Mouse (Mus musculus): ENCODE results near the gene Dhrs9. TPM values are rescaled to one million over a fixed set of nuclear protein-coding genes. Genes with fewer than 3 reads are reported as not detected.
"Not testable (repeated sequence)": the region's sequence is repeated elsewhere in the genome, so short reads cannot be mapped to it uniquely, and the experiment has no call there.

The Dhrs9 gene
- 0.15 and 0.20 TPM in 2 replicates for polyA plus RNA-seq (2012; rRNA removed)

DNA sequence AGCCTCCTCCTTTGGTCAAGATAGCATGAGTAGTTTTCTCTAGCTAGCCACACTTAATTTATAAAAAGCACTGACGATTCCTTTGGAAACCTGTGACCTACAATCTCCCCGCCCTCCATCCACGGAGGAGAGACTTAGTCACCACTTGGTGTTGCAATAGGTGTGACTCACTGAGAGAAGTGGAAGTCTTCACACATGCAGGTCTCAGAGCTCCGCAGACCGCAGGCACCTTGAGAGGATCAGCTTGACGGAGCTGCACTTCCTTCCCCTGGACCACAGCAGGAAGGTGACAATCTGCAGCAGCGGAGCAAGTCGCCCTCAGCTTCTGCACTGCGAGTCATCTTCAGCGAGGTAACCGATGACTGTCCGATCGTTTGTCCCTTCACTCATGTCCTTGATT is at the start of gene Dhrs9:
Gene Dhrs9, plus strand, starts transcription at position 165 of the 400 bp plus-strand sequence.
- no peaks in the 10 kb centered on the region for H3K36me3 ChIP-seq (ENCODE audit: control insufficient read depth, insufficient read depth, low read length)
- no peak for DNase-seq
- WGBS, result 65% methylated on average over 13 of the region's 13 CpGs
- no peaks in the 10 kb centered on the region for H3K27me3 ChIP-seq (replicated peaks; ENCODE audit: control insufficient read depth, insufficient read depth, low read length)
- H3K4me3 ChIP-seq (ENCODE audit: insufficient read depth, low read depth, low read length), result no peak within 1 kb of the TSS
- TF ChIP-seq POLR2A (IDR thresholded peaks at IDR 0.05; ENCODE audit: low read depth, low read length) (no peak), CTCF (conservative IDR thresholded peaks at IDR 0.05; ENCODE audit: insufficient read depth, insufficient read length, low read depth, low read length) (no peak)
- no peak within 1 kb of the TSS for H3K27ac ChIP-seq (ENCODE audit: insufficient read depth, low read depth, low read length)
- no peaks in the 10 kb centered on the region for H3K4me1 ChIP-seq (ENCODE audit: control insufficient read depth, insufficient read depth, low read length)

DNA sequence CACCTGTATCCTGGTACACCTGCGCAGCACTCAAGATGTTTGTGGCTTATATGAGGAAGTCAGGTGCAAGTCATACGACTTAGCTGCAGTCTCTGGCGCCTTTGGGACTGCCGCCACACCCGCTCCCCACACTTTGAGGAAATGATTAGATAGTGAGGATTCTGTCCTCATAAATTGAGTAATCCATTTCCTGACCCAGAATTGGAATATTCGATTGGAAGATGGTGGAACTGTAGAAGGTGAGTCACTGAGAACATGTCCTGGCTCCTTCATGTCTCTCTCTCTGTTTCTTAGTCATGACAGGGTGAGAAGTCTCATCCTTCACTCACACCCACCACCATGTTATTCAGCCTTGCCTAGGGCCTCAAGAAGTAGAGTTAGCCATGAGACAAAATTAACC is 48.7 kb upstream of the Dhrs9 start:
- DNase-seq; H3K4me3 ChIP-seq (ENCODE audit: insufficient read depth, low read depth, low read length); H3K27ac ChIP-seq (ENCODE audit: insufficient read depth, low read depth, low read length); H3K27me3 ChIP-seq (replicated peaks; ENCODE audit: control insufficient read depth, insufficient read depth, low read length); H3K36me3 ChIP-seq (ENCODE audit: control insufficient read depth, insufficient read depth, low read length); H3K4me1 ChIP-seq (ENCODE audit: control insufficient read depth, insufficient read depth, low read length): not testable (repeated sequence)
- WGBS, result 89% methylated on average over 6 of the region's 6 CpGs

DNA sequence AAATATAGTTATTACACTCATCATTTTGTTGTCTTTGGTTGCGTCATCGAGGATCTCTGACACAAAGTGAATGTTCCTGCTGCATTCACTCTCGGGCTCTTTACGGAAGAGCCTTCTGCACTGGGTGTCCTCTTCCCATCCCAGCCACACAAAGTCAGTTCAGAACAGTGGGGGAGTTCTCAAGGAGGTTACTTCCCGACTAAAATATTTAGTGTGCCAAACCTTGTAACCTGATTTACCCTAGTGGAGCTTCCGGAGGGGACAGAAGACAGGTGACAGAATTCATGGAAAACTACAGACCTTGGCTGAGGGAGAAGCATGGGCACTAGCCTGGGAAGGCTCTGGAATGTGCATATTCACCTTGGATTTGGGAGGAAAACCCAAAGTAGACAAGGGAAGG is 38.7 kb upstream of the Dhrs9 start:
- no peak for TF ChIP-seq POLR2A (IDR thresholded peaks at IDR 0.05; ENCODE audit: low read depth, low read length)
- WGBS, result 86% methylated on average over 6 of the region's 6 CpGs
- no peak overlapping the region for H3K27ac ChIP-seq (ENCODE audit: insufficient read depth, low read depth, low read length)
- H3K36me3 ChIP-seq (ENCODE audit: control insufficient read depth, insufficient read depth, low read length), result no peaks in the 10 kb centered on the region
- no peaks in the 10 kb centered on the region; the same call in 1 of the 2 replicates for H3K27me3 ChIP-seq (replicated peaks; ENCODE audit: control insufficient read depth, insufficient read depth, low read length)
- H3K4me3 ChIP-seq (ENCODE audit: insufficient read depth, low read depth, low read length), result no peak overlapping the region
- H3K4me1 ChIP-seq (ENCODE audit: control insufficient read depth, insufficient read depth, low read length), result no peaks in the 10 kb centered on the region
- no peak for DNase-seq

DNA sequence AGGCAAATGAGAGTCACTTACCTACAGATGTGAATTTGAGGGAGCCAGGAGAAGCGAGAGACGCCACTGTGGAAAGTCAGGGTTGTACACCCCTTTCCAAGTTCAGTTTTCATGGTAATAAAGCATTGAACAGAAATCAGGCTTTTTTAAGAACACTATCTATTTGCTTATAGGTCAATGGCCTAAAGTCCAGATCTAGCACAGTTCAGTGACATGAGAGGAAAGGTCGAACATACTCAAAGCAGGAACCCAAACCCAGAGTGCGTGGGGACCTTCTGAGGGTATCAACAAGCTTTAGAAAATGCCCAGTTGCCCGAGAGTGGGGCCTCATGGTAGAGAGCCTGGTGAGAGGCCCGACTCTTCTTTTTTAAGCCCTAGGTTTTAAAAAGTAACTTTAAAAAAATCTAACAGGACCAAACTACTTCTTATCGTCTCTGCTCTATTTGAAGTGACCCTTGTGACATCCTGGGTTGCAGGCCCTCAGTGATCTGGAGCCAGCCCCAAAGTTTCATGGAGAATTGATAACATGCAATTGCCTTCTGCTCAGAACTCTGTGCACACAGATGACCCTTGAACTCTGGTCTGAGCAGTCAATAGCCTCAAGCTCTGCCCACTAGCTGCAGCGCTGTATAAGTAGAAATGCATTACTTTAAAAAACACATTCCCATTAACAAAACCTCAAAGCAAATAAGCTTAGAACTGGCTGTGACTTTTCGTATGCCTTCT is 37.6 kb upstream of the Dhrs9 start, which contains the start of gene Abcb11:
Gene Abcb11, minus strand, starts transcription at position 121 of the 726 bp plus-strand sequence.
- WGBS, result 90% methylated on average over 9 of the region's 9 CpGs
- TF ChIP-seq POLR2A (IDR thresholded peaks at IDR 0.05; ENCODE audit: low read depth, low read length) (no peak), CTCF (conservative IDR thresholded peaks at IDR 0.05; ENCODE audit: insufficient read depth, insufficient read length, low read depth, low read length) (no peak; the same call in 1 of the 2 replicates)
- Histone ChIP-seq H3K4me3 (ENCODE audit: insufficient read depth, low read depth, low read length) (no peak within 1 kb of the TSS), H3K4me1 (ENCODE audit: control insufficient read depth, insufficient read depth, low read length) (no peaks in the 10 kb centered on the region), H3K27me3 (replicated peaks; ENCODE audit: control insufficient read depth, insufficient read depth, low read length) (no peaks in the 10 kb centered on the region; the same call in 1 of the 2 replicates), H3K27ac (ENCODE audit: insufficient read depth, low read depth, low read length) (no peak within 1 kb of the TSS), H3K36me3 (ENCODE audit: control insufficient read depth, insufficient read depth, low read length) (no peaks in the 10 kb centered on the region)
- DNase-seq, result no peak

DNA sequence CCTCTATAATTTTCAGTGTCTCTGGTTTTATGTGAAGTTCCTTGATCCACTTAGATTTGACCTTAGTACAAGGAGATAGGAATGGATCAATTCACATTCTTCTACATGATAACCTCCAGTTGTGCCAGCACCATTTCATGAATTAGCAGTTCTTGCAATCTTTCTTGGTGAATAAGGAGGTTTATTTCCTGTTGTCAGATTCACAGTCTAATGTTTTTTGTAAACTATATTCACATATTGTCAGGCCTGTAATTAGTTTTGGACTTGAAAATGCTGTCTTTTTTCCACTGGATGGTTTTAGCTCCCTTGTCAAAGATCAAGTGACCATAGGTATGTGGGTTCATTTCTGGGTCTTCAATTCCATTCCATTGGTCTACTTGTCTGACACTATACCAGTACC is 24.8 kb upstream of the Dhrs9 start:
- H3K4me3 ChIP-seq (ENCODE audit: insufficient read depth, low read depth, low read length); H3K4me1 ChIP-seq (ENCODE audit: control insufficient read depth, insufficient read depth, low read length); H3K27ac ChIP-seq (ENCODE audit: insufficient read depth, low read depth, low read length); H3K27me3 ChIP-seq (replicated peaks; ENCODE audit: control insufficient read depth, insufficient read depth, low read length); H3K36me3 ChIP-seq (ENCODE audit: control insufficient read depth, insufficient read depth, low read length); DNase-seq: not testable (repeated sequence)

DNA sequence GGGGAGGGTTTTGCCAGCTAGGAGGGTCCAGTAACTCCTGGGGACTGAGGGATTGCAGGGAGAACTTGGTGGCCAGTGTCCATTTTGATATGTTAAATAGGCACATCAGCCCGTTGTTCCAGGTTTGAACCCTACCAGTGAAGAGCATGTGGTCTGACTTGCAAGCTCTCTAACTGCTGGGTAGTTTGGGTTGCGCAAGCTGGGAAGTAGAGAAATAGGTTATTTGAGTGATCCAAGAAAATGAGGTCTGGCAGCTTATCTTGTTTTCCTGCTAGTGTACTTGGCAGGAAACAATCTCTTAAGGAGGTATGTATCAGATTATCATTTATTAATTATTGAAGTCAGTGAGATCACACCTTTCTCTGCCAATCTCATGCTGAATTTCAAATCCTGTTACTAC is 15.4 kb upstream of the Dhrs9 start:
- Histone ChIP-seq H3K36me3 (ENCODE audit: control insufficient read depth, insufficient read depth, low read length) (no peaks in the 10 kb centered on the region), H3K27me3 (replicated peaks; ENCODE audit: control insufficient read depth, insufficient read depth, low read length) (no peaks in the 10 kb centered on the region), H3K4me1 (ENCODE audit: control insufficient read depth, insufficient read depth, low read length) (no peaks in the 10 kb centered on the region), H3K4me3 (ENCODE audit: insufficient read depth, low read depth, low read length) (no peak overlapping the region), H3K27ac (ENCODE audit: insufficient read depth, low read depth, low read length) (no peak overlapping the region)
- DNase-seq, result no peak
- TF ChIP-seq POLR2A (IDR thresholded peaks at IDR 0.05; ENCODE audit: low read depth, low read length) (no peak), CTCF (conservative IDR thresholded peaks at IDR 0.05; ENCODE audit: insufficient read depth, insufficient read length, low read depth, low read length) (no peak)
- 85% methylated on average over 2 of the region's 2 CpGs for WGBS

DNA sequence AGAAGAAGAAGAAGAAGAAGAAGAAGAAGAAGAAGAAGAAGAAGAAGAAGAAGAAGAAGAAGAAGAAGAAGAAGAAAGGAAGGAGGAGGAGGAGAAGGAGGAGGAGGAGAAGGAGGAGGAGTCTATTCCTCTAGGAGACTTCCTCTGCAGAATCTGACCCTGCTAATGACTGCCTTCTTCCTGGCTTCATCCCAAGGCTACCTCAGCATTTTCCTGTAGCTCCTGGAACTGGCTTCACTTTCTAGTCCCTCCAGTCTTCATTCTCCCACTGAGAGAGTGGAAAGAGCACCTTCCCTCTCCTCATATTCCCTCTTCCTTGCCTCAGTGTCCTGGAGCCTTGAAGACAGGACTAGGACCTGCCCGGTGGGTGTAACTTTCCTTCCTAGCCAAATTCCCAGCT is 15.0 kb upstream of the Dhrs9 start:
- no peaks in the 10 kb centered on the region for H3K36me3 ChIP-seq (ENCODE audit: control insufficient read depth, insufficient read depth, low read length)
- H3K27ac ChIP-seq (ENCODE audit: insufficient read depth, low read depth, low read length), result no peak overlapping the region
- TF ChIP-seq CTCF (conservative IDR thresholded peaks at IDR 0.05; ENCODE audit: insufficient read depth, insufficient read length, low read depth, low read length) (no peak), POLR2A (IDR thresholded peaks at IDR 0.05; ENCODE audit: low read depth, low read length) (no peak)
- DNase-seq, result peak; percentile 77
- WGBS, result 96% methylated on average over 1 of the region's 1 CpGs
- H3K27me3 ChIP-seq (replicated peaks; ENCODE audit: control insufficient read depth, insufficient read depth, low read length), result no peaks in the 10 kb centered on the region
- H3K4me1 ChIP-seq (ENCODE audit: control insufficient read depth, insufficient read depth, low read length), result no peaks in the 10 kb centered on the region
- H3K4me3 ChIP-seq (ENCODE audit: insufficient read depth, low read depth, low read length), result no peak overlapping the region

DNA sequence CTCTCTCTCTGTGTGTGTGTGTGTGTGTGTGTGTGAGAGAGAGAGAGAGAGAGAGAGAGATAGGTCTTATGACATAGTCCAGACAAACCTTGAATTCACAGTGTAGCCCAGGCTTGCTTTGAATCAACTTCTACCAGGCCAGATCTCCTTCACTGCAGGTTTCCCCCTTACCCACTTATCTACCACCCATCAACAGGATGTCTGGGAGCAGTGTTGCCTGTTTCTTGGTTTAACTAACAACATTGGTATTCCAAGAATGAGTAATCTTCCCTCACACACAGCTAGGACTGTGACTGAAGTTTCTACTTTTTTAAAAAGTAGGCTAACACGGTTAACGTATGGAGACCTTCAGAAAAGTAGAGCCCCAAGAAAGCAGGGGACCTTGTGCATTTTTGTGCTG is 3.5 kb upstream of the Dhrs9 start:
- no peak for DNase-seq
- no peak for TF ChIP-seq POLR2A (IDR thresholded peaks at IDR 0.05; ENCODE audit: low read depth, low read length)
- TF ChIP-seq CTCF (conservative IDR thresholded peaks at IDR 0.05; ENCODE audit: insufficient read depth, insufficient read length, low read depth, low read length), result no peak
- Histone ChIP-seq H3K4me1 (ENCODE audit: control insufficient read depth, insufficient read depth, low read length) (no peaks in the 10 kb centered on the region), H3K27ac (ENCODE audit: insufficient read depth, low read depth, low read length) (no peak overlapping the region), H3K27me3 (replicated peaks; ENCODE audit: control insufficient read depth, insufficient read depth, low read length) (no peaks in the 10 kb centered on the region), H3K36me3 (ENCODE audit: control insufficient read depth, insufficient read depth, low read length) (no peaks in the 10 kb centered on the region), H3K4me3 (ENCODE audit: insufficient read depth, low read depth, low read length) (no peak overlapping the region)
- WGBS, result 81% methylated on average over 2 of the region's 2 CpGs

Measured in kidney, adult 2 months (tissue).